Mouse (Mus musculus): ENCODE measurements around the gene Ttll11.

GRCm38 (mm10) chr2:35797998-35798397 is 181.7 kb downstream of the Ttll11 start:
- TF ChIP-seq ZNF384 (IDR thresholded peaks at IDR 0.05; ENCODE audit: low read depth, low read length) = no peak
- TF ChIP-seq HCFC1 (IDR thresholded peaks at IDR 0.05; ENCODE audit: borderline replicate concordance, insufficient read depth, low read length) = no peak
- TF ChIP-seq ZC3H11A (IDR thresholded peaks at IDR 0.05; ENCODE audit: borderline replicate concordance, low read depth, low read length) = no peak
- no peak for TF ChIP-seq MAFK (IDR thresholded peaks at IDR 0.05; ENCODE audit: insufficient read depth, low read depth, low read length)
- TF ChIP-seq CHD2 (IDR thresholded peaks at IDR 0.05; ENCODE audit: low read depth, low read length) = no peak
